Mouse (Mus musculus): ENCODE results near the gene Prelid3b. TPM values are rescaled to one million over a fixed set of nuclear protein-coding genes. Genes with fewer than 3 reads are reported as not detected.
A peak's percentile ranks its signal among the peaks of the same experiment; 100 is the strongest.

Gene Prelid3b
- polyA plus RNA-seq, 1 experiment from 2014 or later = 133 TPM

DNA sequence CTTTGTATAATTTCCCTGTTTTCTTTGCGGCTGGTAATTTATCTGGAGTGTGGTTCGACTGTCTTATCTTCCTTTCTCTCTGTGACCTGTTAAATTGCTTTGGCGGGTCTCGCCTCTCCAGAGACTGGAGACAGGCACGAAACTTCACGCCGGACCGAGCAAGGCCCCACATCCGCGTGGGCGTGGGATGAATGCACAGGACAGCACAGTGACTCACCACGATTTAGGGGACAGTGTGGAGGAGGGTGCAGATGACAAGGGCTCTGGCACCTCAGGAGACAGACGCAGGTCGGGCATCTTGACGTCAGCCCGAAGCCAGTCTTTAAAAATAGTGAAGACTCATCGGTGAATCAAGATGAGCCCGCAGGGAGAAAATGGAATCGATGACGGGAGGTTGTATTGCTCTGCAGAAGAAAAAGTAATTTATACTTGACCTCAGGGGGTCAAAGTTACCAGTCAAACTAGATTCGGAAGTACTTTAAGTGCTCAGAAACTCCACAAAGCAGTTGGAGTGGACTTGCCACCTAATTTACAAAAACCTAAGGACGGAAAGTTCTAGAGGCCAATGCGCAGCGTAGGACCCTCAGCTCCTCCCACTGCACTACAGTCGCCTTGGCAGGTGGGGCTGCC, 30.1 kb upstream of the Prelid3b start:
- no peaks in the 10 kb centered on the region for H3K36me3 ChIP-seq (ENCODE audit: control insufficient read depth, insufficient read depth, low read length)
- 0 out of 2 replicates have a peak overlapping the region, but pooled peaks have one; percentile 8 for H3K9ac ChIP-seq (ENCODE audit: low read length)
- WGBS = 52% methylated on average over 25 of the region's 25 CpGs
- H3K4me2 ChIP-seq (ENCODE audit: low read length) = peak overlapping the region; percentile 48
- no peak overlapping the region for H3K4me3 ChIP-seq (ENCODE audit: control insufficient read depth in 1 of 2, insufficient read depth in 1 of 2, low read depth in 1 of 2, low read length in 2 of 2)
- H3K4me1 ChIP-seq (ENCODE audit: control insufficient read depth in 2 of 2, insufficient read depth in 2 of 2, low read length in 2 of 2) = peaks cover 5 to 7% of the 10 kb centered on the region in 2 experiments; a peak in 3 of 4 replicates
- H3K27ac ChIP-seq (replicated peaks in 1 of 2; ENCODE audit: control insufficient read depth in 1 of 2, insufficient read depth in 1 of 2, low read depth in 2 of 2, low read length in 2 of 2) = no peak overlapping the region
- no peak for ATAC-seq (ENCODE audit: insufficient number of reproducible peaks, insufficient read depth, low FRiP score, low read depth)
- H3K27me3 ChIP-seq (ENCODE audit: control insufficient read depth, insufficient read depth, low read length) = no peaks in the 10 kb centered on the region
- H3K9me3 ChIP-seq (ENCODE audit: control insufficient read depth, low read length) = no peaks in the 10 kb centered on the region

DNA sequence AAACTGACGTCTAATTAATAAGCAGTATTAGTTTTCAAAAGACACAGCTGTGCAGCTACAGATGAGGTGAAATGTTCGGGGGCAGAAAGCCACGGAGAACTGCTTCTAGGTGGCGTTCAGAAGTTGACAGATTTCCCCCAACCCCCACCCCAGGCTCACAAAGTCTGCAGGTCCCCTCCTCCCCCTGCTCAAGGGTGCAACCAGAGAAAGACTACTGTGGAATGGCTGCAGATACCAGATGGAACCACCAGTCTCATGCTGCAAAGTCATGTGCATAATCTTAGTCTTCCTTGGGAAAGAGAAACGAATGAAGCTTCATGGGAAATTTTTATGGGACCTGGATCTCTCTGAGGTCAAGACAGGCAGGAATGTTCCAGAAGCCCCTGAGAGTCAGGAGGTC, 29.4 kb upstream of the Prelid3b start:
- Histone ChIP-seq H3K4me3 (ENCODE audit: control insufficient read depth in 1 of 2, insufficient read depth in 1 of 2, low read depth in 1 of 2, low read length in 2 of 2) (no peak overlapping the region), H3K4me2 (ENCODE audit: low read length) (peak overlapping the region; percentile 48), H3K27me3 (ENCODE audit: control insufficient read depth, insufficient read depth, low read length) (no peaks in the 10 kb centered on the region), H3K4me1 (ENCODE audit: control insufficient read depth in 2 of 2, insufficient read depth in 2 of 2, low read length in 2 of 2) (peaks cover 5 to 7% of the 10 kb centered on the region in 2 experiments; a peak in 3 of 4 replicates), H3K36me3 (ENCODE audit: control insufficient read depth, insufficient read depth, low read length) (no peaks in the 10 kb centered on the region), H3K9ac (ENCODE audit: low read length) (no peak overlapping the region), H3K9me3 (ENCODE audit: control insufficient read depth, low read length) (no peaks in the 10 kb centered on the region), H3K27ac (replicated peaks in 1 of 2; ENCODE audit: control insufficient read depth in 1 of 2, insufficient read depth in 1 of 2, low read depth in 2 of 2, low read length in 2 of 2) (no peak overlapping the region)
- 49% methylated on average over 5 of the region's 5 CpGs for WGBS
- ATAC-seq (ENCODE audit: insufficient number of reproducible peaks, insufficient read depth, low FRiP score, low read depth) = no peak

DNA sequence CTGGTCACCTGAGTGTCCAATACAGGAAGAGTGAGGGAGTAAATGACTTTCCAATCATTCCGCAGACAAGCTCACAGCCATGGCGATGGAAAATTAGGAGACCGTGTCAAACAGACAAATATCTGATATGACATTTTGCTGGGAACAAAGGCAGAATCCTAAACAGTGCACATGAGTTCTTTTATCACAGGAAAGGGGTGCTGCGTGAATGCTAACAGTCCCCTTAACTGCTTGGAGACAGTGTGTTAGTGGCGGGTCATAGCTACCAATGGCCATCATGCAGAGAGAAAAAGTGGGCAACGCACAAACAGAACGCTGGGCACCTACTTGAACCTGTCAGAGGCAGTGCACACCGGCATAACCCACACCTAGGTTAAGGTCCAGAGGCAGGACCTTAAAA, 28.6 kb upstream of the Prelid3b start:
- WGBS = 83% methylated on average over 8 of the region's 8 CpGs
- no peaks in the 10 kb centered on the region for H3K27me3 ChIP-seq (ENCODE audit: control insufficient read depth, insufficient read depth, low read length)
- peaks cover 5 to 7% of the 10 kb centered on the region in 2 experiments; a peak in 3 of 4 replicates for H3K4me1 ChIP-seq (ENCODE audit: control insufficient read depth in 2 of 2, insufficient read depth in 2 of 2, low read length in 2 of 2)
- H3K9me3 ChIP-seq (ENCODE audit: control insufficient read depth, low read length) = no peaks in the 10 kb centered on the region
- H3K36me3 ChIP-seq (ENCODE audit: control insufficient read depth, insufficient read depth, low read length) = no peaks in the 10 kb centered on the region
- ATAC-seq (ENCODE audit: insufficient number of reproducible peaks, insufficient read depth, low FRiP score, low read depth) = no peak
- H3K27ac ChIP-seq (replicated peaks in 1 of 2; ENCODE audit: control insufficient read depth in 1 of 2, insufficient read depth in 1 of 2, low read depth in 2 of 2, low read length in 2 of 2) = no peak overlapping the region
- no peak overlapping the region for H3K4me2 ChIP-seq (ENCODE audit: low read length)
- no peak overlapping the region for H3K9ac ChIP-seq (ENCODE audit: low read length)
- H3K4me3 ChIP-seq (ENCODE audit: control insufficient read depth in 1 of 2, insufficient read depth in 1 of 2, low read depth in 1 of 2, low read length in 2 of 2) = no peak overlapping the region

DNA sequence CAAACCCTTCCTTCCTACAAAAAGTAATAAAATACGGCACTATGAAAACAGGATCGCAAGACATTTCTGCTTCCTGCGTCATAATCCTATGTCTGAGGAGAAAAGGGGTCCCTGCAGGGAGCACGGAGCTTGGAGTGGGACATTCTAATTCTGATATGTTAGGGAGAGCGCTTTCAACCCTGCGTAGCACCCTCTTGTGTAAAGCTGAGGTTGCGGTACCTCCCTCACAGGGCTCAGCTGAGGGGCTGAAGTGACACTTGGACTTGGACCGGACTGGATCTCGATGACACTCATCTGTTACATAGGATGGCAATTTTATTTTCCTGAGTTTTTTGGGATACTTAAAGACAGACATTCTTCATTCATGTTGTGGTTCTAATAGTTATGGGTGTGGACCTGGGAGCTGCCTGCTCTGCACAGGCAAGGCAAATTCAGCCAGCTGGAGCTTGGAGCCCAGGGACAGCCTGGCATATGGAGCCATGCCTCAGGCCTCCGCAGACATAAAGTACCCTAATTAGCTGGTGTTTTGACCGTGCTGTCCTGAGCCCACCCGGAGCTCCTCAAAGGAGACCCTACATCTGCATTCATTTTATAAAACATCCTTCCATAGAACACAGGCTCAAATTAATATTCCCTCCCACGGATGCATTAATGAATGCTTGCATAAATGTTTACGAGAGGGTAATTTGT, 28.1 kb upstream of the Prelid3b start:
- Histone ChIP-seq H3K27me3 (ENCODE audit: control insufficient read depth, insufficient read depth, low read length) (no peaks in the 10 kb centered on the region), H3K4me1 (ENCODE audit: control insufficient read depth in 2 of 2, insufficient read depth in 2 of 2, low read length in 2 of 2) (peaks cover 5 to 7% of the 10 kb centered on the region in 2 experiments; a peak in 3 of 4 replicates), H3K4me3 (ENCODE audit: control insufficient read depth in 1 of 2, insufficient read depth in 1 of 2, low read depth in 1 of 2, low read length in 2 of 2) (no peak overlapping the region), H3K9me3 (ENCODE audit: control insufficient read depth, low read length) (no peaks in the 10 kb centered on the region), H3K36me3 (ENCODE audit: control insufficient read depth, insufficient read depth, low read length) (no peaks in the 10 kb centered on the region), H3K27ac (replicated peaks in 1 of 2; ENCODE audit: control insufficient read depth in 1 of 2, insufficient read depth in 1 of 2, low read depth in 2 of 2, low read length in 2 of 2) (no peak overlapping the region), H3K9ac (ENCODE audit: low read length) (no peak overlapping the region), H3K4me2 (ENCODE audit: low read length) (no peak overlapping the region)
- 89% methylated on average over 14 of the region's 14 CpGs for WGBS
- ATAC-seq (ENCODE audit: insufficient number of reproducible peaks, insufficient read depth, low FRiP score, low read depth) = no peak

DNA sequence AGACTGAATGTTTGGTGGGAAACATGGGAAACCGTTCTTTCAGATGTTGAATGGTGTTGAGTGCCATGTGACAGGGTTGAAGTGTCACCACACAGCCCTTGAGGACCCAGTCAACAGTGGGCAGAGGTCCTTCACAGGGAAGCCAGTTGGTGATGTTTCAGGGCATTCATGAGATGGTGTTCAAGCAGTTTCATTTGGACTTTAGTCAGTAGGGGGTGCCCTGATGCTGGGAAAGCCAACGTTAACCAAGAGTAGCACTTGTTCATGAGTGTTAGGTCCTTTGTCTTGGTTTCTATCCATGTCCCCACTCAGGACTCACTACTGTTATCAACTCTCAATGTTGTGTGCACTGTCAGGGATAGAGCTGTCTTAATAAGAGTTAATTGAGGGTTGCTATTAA, 20.0 kb upstream of the Prelid3b start:
- ATAC-seq (ENCODE audit: insufficient number of reproducible peaks, insufficient read depth, low FRiP score, low read depth) = no peak
- H3K4me3 ChIP-seq (ENCODE audit: control insufficient read depth in 1 of 2, insufficient read depth in 1 of 2, low read depth in 1 of 2, low read length in 2 of 2) = no peak overlapping the region
- H3K4me1 ChIP-seq (ENCODE audit: control insufficient read depth in 2 of 2, insufficient read depth in 2 of 2, low read length in 2 of 2) = no peaks in the 10 kb centered on the region
- H3K9ac ChIP-seq (ENCODE audit: low read length) = no peak overlapping the region
- no peaks in the 10 kb centered on the region for H3K27me3 ChIP-seq (ENCODE audit: control insufficient read depth, insufficient read depth, low read length)
- H3K27ac ChIP-seq (replicated peaks in 1 of 2; ENCODE audit: control insufficient read depth in 1 of 2, insufficient read depth in 1 of 2, low read depth in 2 of 2, low read length in 2 of 2) = no peak overlapping the region
- WGBS = 57% methylated on average over 2 of the region's 2 CpGs
- H3K36me3 ChIP-seq (ENCODE audit: control insufficient read depth, insufficient read depth, low read length) = no peaks in the 10 kb centered on the region
- H3K4me2 ChIP-seq (ENCODE audit: low read length) = no peak overlapping the region
- H3K9me3 ChIP-seq (ENCODE audit: control insufficient read depth, low read length) = 0 out of 2 replicates have a peak, but pooled peaks cover 8% of the 10 kb centered on the region

DNA sequence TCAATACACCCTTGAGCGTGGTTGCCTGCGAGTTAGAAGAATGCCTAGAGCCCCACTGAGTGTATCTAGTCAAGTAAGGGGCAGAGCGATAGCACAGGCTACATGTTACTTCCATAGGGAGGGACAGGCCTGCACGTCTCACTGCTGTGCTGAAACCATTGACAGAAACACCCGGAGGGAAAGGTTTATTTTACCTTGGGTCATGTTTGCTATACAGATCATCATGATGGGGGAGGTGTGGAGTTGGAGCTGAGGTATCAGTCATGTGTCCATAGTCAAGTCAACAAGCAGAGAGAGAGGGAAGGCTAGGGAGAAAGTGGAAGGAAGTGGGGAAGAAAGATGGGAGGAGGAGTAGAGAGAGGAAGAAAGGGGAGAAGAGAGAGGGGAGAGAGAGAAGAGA, 14.1 kb upstream of the Prelid3b start:
- H3K9ac ChIP-seq (ENCODE audit: low read length) = no peak overlapping the region
- 75% methylated on average over 5 of the region's 5 CpGs for WGBS
- no peak overlapping the region for H3K4me2 ChIP-seq (ENCODE audit: low read length)
- H3K4me3 ChIP-seq (ENCODE audit: control insufficient read depth in 1 of 2, insufficient read depth in 1 of 2, low read depth in 1 of 2, low read length in 2 of 2) = no peak overlapping the region
- H3K9me3 ChIP-seq (ENCODE audit: control insufficient read depth, low read length) = no peaks in the 10 kb centered on the region
- ATAC-seq (ENCODE audit: insufficient number of reproducible peaks, insufficient read depth, low FRiP score, low read depth) = no peak
- no peak overlapping the region for H3K27ac ChIP-seq (replicated peaks in 1 of 2; ENCODE audit: control insufficient read depth in 1 of 2, insufficient read depth in 1 of 2, low read depth in 2 of 2, low read length in 2 of 2)
- no peaks in the 10 kb centered on the region for H3K36me3 ChIP-seq (ENCODE audit: control insufficient read depth, insufficient read depth, low read length)
- H3K4me1 ChIP-seq (ENCODE audit: control insufficient read depth in 2 of 2, insufficient read depth in 2 of 2, low read length in 2 of 2) = no peaks in the 10 kb centered on the region
- H3K27me3 ChIP-seq (ENCODE audit: control insufficient read depth, insufficient read depth, low read length) = no peaks in the 10 kb centered on the region

DNA sequence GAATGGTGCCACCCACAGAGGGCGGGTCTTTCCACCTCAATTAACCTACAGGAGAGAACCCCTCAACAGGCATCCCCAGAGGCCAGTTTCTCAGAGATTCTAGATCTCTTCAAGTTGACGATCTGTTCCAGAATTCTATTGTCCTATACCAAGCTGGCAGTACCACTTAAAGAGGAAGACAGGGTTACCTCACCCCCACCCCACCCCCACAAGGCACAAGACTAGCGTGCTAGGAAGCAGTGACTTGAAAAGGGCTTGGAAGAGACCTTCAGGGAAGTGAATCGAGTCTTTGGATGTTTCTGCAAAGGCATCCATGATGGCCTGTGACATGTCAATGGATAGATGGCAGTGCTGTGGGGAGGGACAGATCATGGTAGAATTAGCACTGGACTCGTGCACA, 5.9 kb upstream of the Prelid3b start:
- Histone ChIP-seq H3K36me3 (ENCODE audit: control insufficient read depth, insufficient read depth, low read length) (no peaks in the 10 kb centered on the region), H3K27me3 (ENCODE audit: control insufficient read depth, insufficient read depth, low read length) (no peaks in the 10 kb centered on the region), H3K4me1 (ENCODE audit: control insufficient read depth in 2 of 2, insufficient read depth in 2 of 2, low read length in 2 of 2) (no peaks in the 10 kb centered on the region), H3K9me3 (ENCODE audit: control insufficient read depth, low read length) (no peaks in the 10 kb centered on the region), H3K9ac (ENCODE audit: low read length) (no peak overlapping the region), H3K4me2 (ENCODE audit: low read length) (no peak overlapping the region), H3K27ac (replicated peaks in 1 of 2; ENCODE audit: control insufficient read depth in 1 of 2, insufficient read depth in 1 of 2, low read depth in 2 of 2, low read length in 2 of 2) (no peak overlapping the region), H3K4me3 (ENCODE audit: control insufficient read depth in 1 of 2, insufficient read depth in 1 of 2, low read depth in 1 of 2, low read length in 2 of 2) (no peak overlapping the region)
- 67% methylated on average over 5 of the region's 5 CpGs for whole genome bisulfite sequencing
- no peak for ATAC-seq (ENCODE audit: insufficient number of reproducible peaks, insufficient read depth, low FRiP score, low read depth)

All from heart, embryonic 14.5 days (tissue).